Mouse (Mus musculus) small intestine, adult 2 months (tissue): Measurements from ENCODE around the gene Ppox. TPM values are rescaled to one million over a fixed set of nuclear protein-coding genes. Genes with fewer than 3 reads are reported as not detected.

Experiments used
- H3K27ac ChIP-seq: fragments of 200-500 bp; 2 replicates; pipeline ENCODE4 v1.5.1; 2012; ENCODE audit warnings: low read depth, low read length, control low read depth, inconsistent platforms; ENCODE audit not compliant: insufficient read depth
- H3K27me3 ChIP-seq: fragments of 200-500 bp; 2 replicates; pipeline ENCODE4 v1.6.1; 2012; ENCODE audit warnings: mild to moderate bottlenecking, moderate library complexity, low read length, inconsistent platforms; ENCODE audit not compliant: control insufficient read depth, insufficient read depth
- H3K36me3 ChIP-seq: fragments of 200-500 bp; 2 replicates; pipeline ENCODE4 v1.6.1; 2012; ENCODE audit warnings: mild to moderate bottlenecking, low read length, control low read depth, inconsistent platforms; ENCODE audit not compliant: control insufficient read depth, insufficient read depth
- H3K4me1 ChIP-seq: fragments of 200-500 bp; 2 replicates; pipeline ENCODE4 v1.6.1; 2012; ENCODE audit warnings: low read length, inconsistent platforms, mixed read lengths; ENCODE audit not compliant: control insufficient read depth, insufficient read depth, insufficient read length
- H3K4me3 ChIP-seq: fragments of 200-500 bp; 2 replicates; pipeline ENCODE4 v1.5.1; 2012; ENCODE audit warnings: low read depth, mild to moderate bottlenecking, control low read depth, inconsistent platforms, low read length, moderate library complexity
- CTCF ChIP-seq: fragments of 200-500 bp; IDR thresholded peaks from 2 replicates; pipeline ENCODE4 v1.5.1; 2012; ENCODE audit warnings: low read depth, mild to moderate bottlenecking, control low read depth, inconsistent platforms, low read length, moderate library complexity, mixed read lengths; ENCODE audit not compliant: insufficient replicate concordance, insufficient read length; ENCODE audit errors: extremely low read depth
- POLR2A ChIP-seq: fragments of 200-500 bp; IDR thresholded peaks from 2 replicates; pipeline ENCODE4 v1.6.1; 2012; ENCODE audit warnings: low read depth, mild to moderate bottlenecking, control low read depth, inconsistent platforms, low read length, moderate library complexity
- WGBS: fragments of 180-500 bp; shearing (Covaris S2); methylation state at CpG from one replicate; pipeline ENCODE4 v1.1.7; 2018; 5-methylcytosine and 5-hydroxymethylcytosine counted together
- polyA plus RNA-seq: library from polyadenylated mRNA; depleted of rRNA; stranded (reverse); fragments of >200 nt; gene quantifications from 2 replicates; pipeline ENCODE4 v1.2.3, GENCODE M21; 2012

Ppox gene
- polyA plus RNA-seq, 1 experiment: 23.4 TPM

GRCm38 (mm10) chr1:171256095-171256818 lies 24.7 kb downstream of the Ppox start:
- peaks cover 7% of the 10 kb centered on the region; the same call in 1 of the 2 replicates for H3K4me1 ChIP-seq
- TF ChIP-seq CTCF (no peak), POLR2A (no peak)
- no peaks in the 10 kb centered on the region for H3K27me3 ChIP-seq
- H3K36me3 ChIP-seq: no peaks in the 10 kb centered on the region
- no peak overlapping the region for H3K4me3 ChIP-seq
- 87% methylated on average over 24 of the region's 24 CpGs for WGBS
- H3K27ac ChIP-seq: no peak overlapping the region

- Histone ChIP-seq H3K4me1 (peaks cover 14% of the 10 kb centered on the region), H3K4me3 (no peak overlapping the region), H3K36me3 (no peaks in the 10 kb centered on the region), H3K27me3 (no peaks in the 10 kb centered on the region), H3K27ac (no peak overlapping the region)
- WGBS: 70% methylated on average over 17 of the region's 17 CpGs
- TF ChIP-seq CTCF (no peak), POLR2A (no peak)
Measured at GRCm38 (mm10) chr1:171252415-171252814, 28.6 kb downstream of the Ppox start.

DNA sequence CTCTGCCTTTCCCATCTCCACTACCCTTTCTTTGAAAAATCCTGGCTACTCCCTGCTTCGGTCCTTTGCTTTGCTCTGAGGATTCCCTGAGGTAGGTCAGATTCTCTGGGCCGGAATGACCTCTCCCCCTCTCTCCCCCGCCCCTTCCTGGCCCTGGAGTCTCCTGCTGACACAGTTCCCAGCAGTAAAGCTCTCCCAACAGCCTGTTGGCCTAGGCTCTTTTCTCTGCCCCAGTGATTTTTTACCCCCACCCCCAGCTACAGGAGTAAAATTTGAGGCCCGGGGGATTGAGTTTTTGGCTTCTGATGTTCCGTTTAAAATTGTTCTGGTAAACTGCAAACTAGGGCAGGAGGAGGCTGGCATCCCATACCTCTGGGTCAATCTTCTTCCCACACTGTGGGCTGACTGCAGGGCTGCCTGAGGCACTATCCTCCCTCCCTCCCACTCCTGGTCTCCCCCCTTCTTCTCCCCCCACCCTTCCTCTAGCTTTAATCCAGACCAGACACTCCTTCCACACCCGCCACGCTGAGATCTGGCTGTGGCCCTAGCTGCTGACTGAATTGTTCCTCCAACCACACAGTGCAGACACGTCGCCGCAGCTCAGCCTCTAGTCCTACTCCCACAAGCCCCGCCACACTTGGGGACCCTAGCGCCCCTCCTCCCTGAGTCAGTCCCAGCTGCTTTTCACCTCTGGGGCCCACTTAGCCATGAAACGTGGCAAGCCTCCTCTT lies 29.2 kb downstream of the Ppox start:
- WGBS: 45% methylated on average over 13 of the region's 13 CpGs
- TF ChIP-seq CTCF (no peak), POLR2A (no peak)
- no peak overlapping the region for H3K27ac ChIP-seq
- no peaks in the 10 kb centered on the region for H3K36me3 ChIP-seq
- H3K4me3 ChIP-seq: peak overlapping the region; percentile 42
- H3K27me3 ChIP-seq: no peaks in the 10 kb centered on the region
- peaks cover 14% of the 10 kb centered on the region for H3K4me1 ChIP-seq

DNA sequence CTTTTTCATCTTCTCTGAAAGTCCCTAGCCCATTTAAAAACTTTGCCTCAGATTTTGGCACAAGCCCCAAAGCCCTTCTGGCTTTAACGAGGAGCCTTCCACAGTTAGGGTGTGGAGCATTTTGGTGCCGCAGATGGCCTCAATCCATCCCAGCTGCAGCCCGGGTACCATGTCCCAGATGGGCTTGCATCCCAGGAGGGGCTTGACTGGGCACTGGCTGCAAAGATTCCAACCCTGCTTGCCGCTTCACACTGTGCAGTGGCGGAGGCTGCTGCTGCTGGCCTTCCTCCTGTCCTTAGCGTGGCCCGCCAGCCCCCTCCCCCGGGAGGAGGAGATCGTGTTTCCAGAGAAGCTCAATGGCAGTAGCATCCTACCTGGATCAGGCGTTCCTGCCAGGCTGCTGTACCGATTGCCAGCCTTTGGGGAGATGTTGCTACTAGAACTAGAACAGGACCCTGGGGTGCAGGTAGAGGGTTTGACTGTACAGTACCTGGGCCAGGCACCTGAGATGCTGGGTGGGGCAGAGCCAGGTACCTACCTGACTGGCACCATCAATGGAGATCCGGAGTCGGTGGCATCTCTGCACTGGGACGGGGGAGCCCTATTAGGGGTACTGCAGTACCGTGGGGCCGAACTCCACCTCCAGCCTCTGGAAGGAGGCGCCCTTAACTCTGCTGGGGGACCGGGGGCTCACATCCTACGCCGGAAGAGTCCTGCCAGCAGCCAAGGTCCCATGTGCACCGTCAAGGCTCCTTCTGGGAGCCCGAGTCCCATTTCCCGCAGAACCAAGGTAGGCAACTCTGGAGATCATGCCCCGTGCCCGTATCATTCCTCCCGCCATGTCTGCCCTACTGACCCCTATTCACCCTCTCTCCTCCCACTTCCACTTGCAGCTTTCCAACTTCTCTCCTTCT lies 30.0 kb downstream of the Ppox start, which contains the start of gene Ndufs2:
Ndufs2 (minus strand) TSS at position 709 of the 914 bp plus-strand sequence.
- H3K4me3 ChIP-seq: peak within 1 kb of the TSS; percentile 42
- TF ChIP-seq CTCF (no peak), POLR2A (no peak)
- H3K36me3 ChIP-seq: no peaks in the 10 kb centered on the region
- peaks cover 16% of the 10 kb centered on the region for H3K4me1 ChIP-seq
- H3K27me3 ChIP-seq: no peaks in the 10 kb centered on the region
- 46% methylated on average over 26 of the region's 26 CpGs for WGBS
- H3K27ac ChIP-seq: no peak within 1 kb of the TSS

- TF ChIP-seq CTCF: no peak
- no peak for TF ChIP-seq POLR2A
- WGBS: 51% methylated on average over 5 of the region's 5 CpGs
- Histone ChIP-seq H3K36me3 (peaks cover 3% of the 10 kb centered on the region), H3K27ac (no peak within 1 kb of the TSS), H3K4me3 (peak within 1 kb of the TSS; percentile 42), H3K4me1 (peaks cover 17% of the 10 kb centered on the region), H3K27me3 (no peaks in the 10 kb centered on the region)
Measured at GRCm38 (mm10) chr1:171249913-171250600, 30.9 kb downstream of the Ppox start, which contains the start of gene Adamts4. Adamts4 (plus strand) TSS chr1:171250421.
